Mouse (Mus musculus) lung, postnatal 14 days (tissue): ENCODE results near the gene Ldlrap1.

Experiments
- DNase-seq: peaks from one replicate; pipeline ENCODE4 v3.0.0; 2021

The Ldlrap1 gene

GRCm38 (mm10) chr4:134774126-134774525 lies 6.3 kb upstream of the Ldlrap1 start:
- DNase-seq: no peak

- DNase-seq: no peak
Observed at GRCm38 (mm10) chr4:134772805-134773674, 5.2 kb upstream of the Ldlrap1 start.

- no peak for DNase-seq
Observed at GRCm38 (mm10) chr4:134769891-134770290, 2.1 kb upstream of the Ldlrap1 start.

GRCm38 (mm10) chr4:134769081-134769811 lies 1.4 kb upstream of the Ldlrap1 start:
- DNase-seq: no peak

- DNase-seq: no peak
Observed at GRCm38 (mm10) chr4:134768226-134768888, 533 bp upstream of the Ldlrap1 start.

GRCm38 (mm10) chr4:134766904-134767425 lies 859 bp downstream of the Ldlrap1 start:
- DNase-seq: peak; percentile 65

GRCm38 (mm10) chr4:134766277-134766676 lies 1.5 kb downstream of the Ldlrap1 start:
- DNase-seq: no peak

- DNase-seq: no peak
Observed at GRCm38 (mm10) chr4:134764333-134764732, 3.5 kb downstream of the Ldlrap1 start.

GRCm38 (mm10) chr4:134762360-134762759 lies 5.5 kb downstream of the Ldlrap1 start:
- DNase-seq: no peak

GRCm38 (mm10) chr4:134760793-134761201 lies 7.0 kb downstream of the Ldlrap1 start:
- peak; percentile 94 for DNase-seq

GRCm38 (mm10) chr4:134760281-134760680 lies 7.5 kb downstream of the Ldlrap1 start:
- no peak for DNase-seq

- no peak for DNase-seq
Observed at GRCm38 (mm10) chr4:134759564-134759963, 8.3 kb downstream of the Ldlrap1 start.

- DNase-seq: no peak
Observed at GRCm38 (mm10) chr4:134758922-134759321, 8.9 kb downstream of the Ldlrap1 start.

- DNase-seq: no peak
Observed at GRCm38 (mm10) chr4:134758367-134758766, 9.5 kb downstream of the Ldlrap1 start.

GRCm38 (mm10) chr4:134756953-134757352 lies 10.9 kb downstream of the Ldlrap1 start:
- no peak for DNase-seq

- DNase-seq: no peak
Observed at GRCm38 (mm10) chr4:134754941-134755340, 12.9 kb downstream of the Ldlrap1 start.

- no peak for DNase-seq
Observed at GRCm38 (mm10) chr4:134754371-134754770, 13.5 kb downstream of the Ldlrap1 start.

- no peak for DNase-seq
Observed at GRCm38 (mm10) chr4:134753516-134754261, 14.1 kb downstream of the Ldlrap1 start.

GRCm38 (mm10) chr4:134752911-134753426 lies 14.9 kb downstream of the Ldlrap1 start:
- DNase-seq: no peak

GRCm38 (mm10) chr4:134751682-134752380 lies 16.0 kb downstream of the Ldlrap1 start:
- DNase-seq: no peak

- DNase-seq: no peak
Observed at GRCm38 (mm10) chr4:134750825-134751224, 17.0 kb downstream of the Ldlrap1 start.

- no peak for DNase-seq
Observed at GRCm38 (mm10) chr4:134750263-134750662, 17.6 kb downstream of the Ldlrap1 start.
